Mouse (Mus musculus) liver, embryonic 14.5 days (tissue): ENCODE results near the gene Dyrk1a.

Experiments
- CTCF ChIP-seq: IDR thresholded peaks from 2 replicates; pipeline ENCODE4 v1.5.1; 2016; ENCODE audit warnings: antibody characterized with exemption, low read depth, control low read depth
- EP300 ChIP-seq: IDR thresholded peaks from 2 replicates; pipeline ENCODE4 v1.6.1; 2016; ENCODE audit warnings: antibody characterized with exemption, low read depth

- no peak for TF ChIP-seq CTCF
- TF ChIP-seq EP300 = no peak
These were observed 26.9 kb upstream of the Dyrk1a start for GRCm38 (mm10) chr16:94542898-94543297.
